Comparison of ENCODE assay signal across 30 mouse cellular contexts in the genomic region with DNA sequence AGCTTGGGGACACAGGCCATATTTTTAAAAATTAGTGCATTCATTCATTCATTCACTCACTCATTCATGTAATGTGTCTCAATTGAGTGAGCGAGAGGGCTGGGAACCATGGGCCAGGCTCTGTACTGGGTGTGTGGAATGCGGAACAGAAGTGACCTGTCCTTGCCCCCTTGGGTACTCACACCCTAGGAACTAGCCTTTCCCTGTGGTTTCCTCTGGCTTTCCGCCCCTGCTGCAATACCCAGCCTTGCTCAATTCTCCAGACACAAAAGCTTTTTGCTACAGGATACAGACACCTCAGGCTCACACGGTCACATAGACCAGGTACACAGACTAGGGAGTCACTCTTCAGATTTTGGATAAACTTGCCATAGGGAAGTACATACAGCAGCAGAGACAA. TPM values are rescaled to one million over a fixed set of nuclear protein-coding genes. Genes with fewer than 3 reads are reported as not detected.
A peak's percentile ranks its signal among the peaks of the same experiment; 100 is the strongest.
DNase-seq lines count a peak whose midpoint lies in the region; ATAC-seq lines count a peak whose summit lies in the region.
"Had no signal": no experiment of that assay in that cellular context is flagged by ENCODE, and none has a peak within 500 bp of the region (broad histone marks: within the 10 kb centered on the region; RNA-seq: fewer than 3 reads in every experiment).

No protein-coding gene starts in this region.

- H3K27me3 ChIP-seq in embryonic facial prominence, embryonic 10.5 days (replicated peaks; ENCODE audit: low read depth, poor library complexity, severe bottlenecking), result peaks cover 11% of the 10 kb centered on the region
- H3K27me3 ChIP-seq: forebrain, embryonic 13.5 days; midbrain, embryonic 15.5 days; neural tube, embryonic 15.5 days had no signal

- WGBS in embryonic facial prominence, embryonic 10.5 days, result 91% methylated on average over 4 of the region's 4 CpGs

- peak; percentile 66 to 68 for ATAC-seq in hematopoietic stem cell, adult 5-6 weeks (replicated peaks in 1 of 2; ENCODE audit: insufficient read depth in 1 of 2, low FRiP score in 2 of 2, low TSS enrichment in 1 of 2, low read depth in 1 of 2, poor library complexity in 2 of 2, severe bottlenecking in 2 of 2)
- ATAC-seq in megakaryocyte progenitor cell, adult 5-6 weeks (replicated peaks; ENCODE audit: poor library complexity), result peak; percentile 93
- no peak for ATAC-seq in frontal cortex, adult (ENCODE audit: low TSS enrichment)
- ATAC-seq: forebrain, embryonic 13.5 days; hindbrain, postnatal 0 days; intestine, embryonic 16.5 days; liver, embryonic 12.5 days; midbrain, embryonic 15.5 days had no signal

- DNase-seq in adrenal gland, postnatal 14 days, result peak; percentile 54
- no peak for DNase-seq in adrenal gland, adult 18-20 months (ENCODE audit: low spot score in 2 of 2)
- peak; percentile 85 for DNase-seq in 416B (ENCODE audit: low read depth)
- no peak for DNase-seq in layer of hippocampus, postnatal 14 days (ENCODE audit: low spot score in 2 of 2)
- DNase-seq in embryonic facial prominence, embryonic 10.5 days (ENCODE audit: low spot score), result no peak
- DNase-seq: cerebellum, adult 11 months; cerebellum, postnatal 14 days; embryo, embryonic 11 days; gastrocnemius, adult 2 months; kidney, adult 9 months; kidney, postnatal 25 days; layer of hippocampus, postnatal 36 days; thymus, adult 18-20 months; thymus, postnatal 36 days had no signal

- peaks cover 5% of the 10 kb centered on the region; the same call in 1 of the 2 replicates for H3K4me1 ChIP-seq in embryonic facial prominence, embryonic 10.5 days
- H3K4me1 ChIP-seq: forebrain, embryonic 13.5 days; liver, embryonic 12.5 days; midbrain, embryonic 15.5 days; neural tube, embryonic 15.5 days had no signal

- H3K4me3 ChIP-seq in embryonic facial prominence, embryonic 10.5 days, result no peak overlapping the region
- H3K4me3 ChIP-seq: forebrain, embryonic 13.5 days; gastrocnemius, adult 2 months; layer of hippocampus, adult 2 months; limb, embryonic 12.5 days; liver, embryonic 12.5 days; lung, embryonic 15.5 days; midbrain, embryonic 15.5 days; neural tube, embryonic 15.5 days had no signal

- H3K9me3 ChIP-seq in embryonic facial prominence, embryonic 10.5 days, result no peaks in the 10 kb centered on the region
- H3K9me3 ChIP-seq: forebrain, embryonic 13.5 days; limb, embryonic 12.5 days; liver, embryonic 12.5 days; lung, embryonic 15.5 days; midbrain, embryonic 15.5 days; neural tube, embryonic 15.5 days had no signal

- no peak overlapping the region for H3K27ac ChIP-seq in embryonic facial prominence, embryonic 10.5 days (replicated peaks)
- H3K27ac ChIP-seq: forebrain, embryonic 13.5 days; gastrocnemius, adult 2 months; hindbrain, postnatal 0 days; layer of hippocampus, adult 2 months; limb, embryonic 12.5 days; liver, embryonic 12.5 days; lung, embryonic 15.5 days; midbrain, embryonic 15.5 days; neural tube, embryonic 15.5 days had no signal

- H3K36me3 ChIP-seq in embryonic facial prominence, embryonic 10.5 days (replicated peaks), result no peaks in the 10 kb centered on the region
- H3K36me3 ChIP-seq: limb, embryonic 12.5 days; liver, embryonic 12.5 days; lung, embryonic 15.5 days; midbrain, embryonic 15.5 days; neural tube, embryonic 15.5 days had no signal

RNA-seq across cellular contexts. Expression of gene Slc25a28, which starts 26.3 kb away (rescaled TPM):
- 58.0 and 62.1 TPM in 2 replicates for total RNA-seq in adrenal gland, postnatal 14 days (2021)
- total RNA-seq in adrenal gland, adult 18-20 months (2021), result 10 to 100 TPM; 57.5 to 78.5 TPM
- total RNA-seq in hematopoietic stem cell, adult 5-6 weeks (2017), result 44.4 and 47.1 TPM in 2 replicates
- 26.6 and 29.2 TPM in 2 replicates for total RNA-seq in megakaryocyte progenitor cell, adult 5-6 weeks (2015)
- 39.5 and 43.3 TPM in 2 replicates for total RNA-seq in megakaryocyte progenitor cell, adult 5-6 weeks (2017)
- 10 to 100 TPM; 35.8 to 39.1 TPM for total RNA-seq in layer of hippocampus, postnatal 14 days (2021)
- polyA plus RNA-seq in embryonic facial prominence, embryonic 10.5 days (2016; fragmentation: Nextera tagmentation; extraction: Ambion mirVana), result 10.3 and 10.9 TPM in 2 replicates

RNA-seq across cellular contexts. Expression of gene Nkx2-3, which starts 36.2 kb away (rescaled TPM):
- total RNA-seq in adrenal gland, postnatal 14 days (2021), result not detected in 2 replicates
- total RNA-seq in adrenal gland, adult 18-20 months (2021), result not detected
- total RNA-seq in hematopoietic stem cell, adult 5-6 weeks (2017), result 28.7 and 29.7 TPM in 2 replicates
- 0.32 and 0.64 TPM in 2 replicates for total RNA-seq in megakaryocyte progenitor cell, adult 5-6 weeks (2015)
- 1.4 TPM in 1 of 2 replicates, not detected in the other for total RNA-seq in megakaryocyte progenitor cell, adult 5-6 weeks (2017)
- not detected for total RNA-seq in layer of hippocampus, postnatal 14 days (2021)
- polyA plus RNA-seq in embryonic facial prominence, embryonic 10.5 days (2016; fragmentation: Nextera tagmentation; extraction: Ambion mirVana), result 3.7 and 4.1 TPM in 2 replicates
- total RNA-seq: gastrocnemius, adult 2 months; gastrocnemius, postnatal 4 days; hindbrain, postnatal 0 days; layer of hippocampus, adult 2 months; layer of hippocampus, postnatal 36 days; left cerebral cortex, postnatal 14 days had no signal
- polyA plus RNA-seq: heart, embryonic 11.5 days; heart, postnatal 0 days; hindbrain, postnatal 0 days; limb, embryonic 12.5 days; lung, embryonic 15.5 days; neural tube, embryonic 15.5 days had no signal

RNA-seq across cellular contexts. Expression of gene Entpd7, which starts 41.1 kb away (rescaled TPM):
- total RNA-seq in adrenal gland, postnatal 14 days (2021), result 16.3 and 18.5 TPM in 2 replicates
- total RNA-seq in adrenal gland, adult 18-20 months (2021), result 10 to 100 TPM; 13.0 to 20.6 TPM
- total RNA-seq in hematopoietic stem cell, adult 5-6 weeks (2017), result 3.8 and 5.4 TPM in 2 replicates
- total RNA-seq in megakaryocyte progenitor cell, adult 5-6 weeks (2015), result 20.7 and 21.7 TPM in 2 replicates
- total RNA-seq in megakaryocyte progenitor cell, adult 5-6 weeks (2017), result 5.3 and 9.3 TPM in 2 replicates
- 10 to 100 TPM; 26.9 to 29.6 TPM for total RNA-seq in layer of hippocampus, postnatal 14 days (2021)
- 8.9 and 9.8 TPM in 2 replicates for polyA plus RNA-seq in embryonic facial prominence, embryonic 10.5 days (2016; fragmentation: Nextera tagmentation; extraction: Ambion mirVana)

Comparison
In these comparisons a context has a peak if more than half of its experiments do, and no peak if none do; other contexts are left out.
1. DNase-seq: peak in adrenal gland, postnatal 14 days (single experiment) and 416B (single experiment); none in adrenal gland, adult 18-20 months (0 of 2), layer of hippocampus, postnatal 14 days (0 of 2) and embryonic facial prominence, embryonic 10.5 days (single experiment).
2. RNA of gene Nkx2-3, which starts 36.2 kb away (total RNA-seq): 28.7 to 29.7 TPM in hematopoietic stem cell, adult 5-6 weeks; 0.32 to 1.4 TPM in megakaryocyte progenitor cell, adult 5-6 weeks, not detected in layer of hippocampus, postnatal 14 days, not detected in adrenal gland, postnatal 14 days and not detected in adrenal gland, adult 18-20 months; every median in the first group is over 10 times any median in the second.